Mouse (Mus musculus) c-Kit-positive CD71-positive TER-119-positive erythroid progenitor cells, embryonic 14.5 days (primary cell): ENCODE measurements around the gene H2-DMb2.

ENCODE experiments used
- DNase-seq: peaks from one replicate; pipeline ENCODE4 v3.0.0-alpha.2; 2013; ENCODE audit warnings: low spot score

Gene H2-DMb2

GRCm38 (mm10) chr17:34118873-34119248 lies 24.2 kb upstream of the H2-DMb2 start:
- DNase-seq, result no peak

- DNase-seq, result peak; percentile 99
Measured at GRCm38 (mm10) chr17:34119249-34120179, 23.6 kb upstream of the H2-DMb2 start, which contains the start of gene H2-DMa. Gene H2-DMa, plus strand, starts transcription at chr17:34119541.

DNA sequence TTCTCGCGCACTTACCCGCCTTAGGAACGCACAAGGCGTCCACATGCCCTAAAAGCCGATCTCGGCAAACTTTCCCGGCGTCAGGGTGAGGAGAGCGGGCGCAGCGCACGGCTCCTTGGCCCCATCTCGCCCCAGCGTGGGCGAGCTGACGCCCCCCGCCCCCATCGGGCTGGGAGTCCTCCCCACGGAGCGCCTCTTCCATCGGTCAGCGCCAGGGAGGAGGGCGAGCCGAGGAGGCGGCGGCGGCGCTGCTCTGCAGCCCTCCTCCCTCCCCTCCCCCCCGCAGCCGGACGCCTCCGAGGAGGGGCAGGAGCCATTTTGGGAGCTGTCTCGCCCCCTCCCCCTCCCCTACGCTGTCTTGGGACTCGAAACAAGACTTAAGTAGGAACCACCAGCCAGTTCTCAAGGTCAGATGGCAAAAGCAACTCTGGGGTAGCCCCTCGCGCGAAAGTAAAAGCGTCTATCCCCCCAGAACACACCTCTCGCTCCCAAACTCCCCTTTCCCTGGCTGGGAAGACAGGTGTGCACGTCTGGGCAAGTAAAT lies 22.9 kb upstream of the H2-DMb2 start:
- DNase-seq, result peak; percentile 66

GRCm38 (mm10) chr17:34120814-34121171 lies 22.3 kb upstream of the H2-DMb2 start:
- DNase-seq, result peak; percentile 78

DNA sequence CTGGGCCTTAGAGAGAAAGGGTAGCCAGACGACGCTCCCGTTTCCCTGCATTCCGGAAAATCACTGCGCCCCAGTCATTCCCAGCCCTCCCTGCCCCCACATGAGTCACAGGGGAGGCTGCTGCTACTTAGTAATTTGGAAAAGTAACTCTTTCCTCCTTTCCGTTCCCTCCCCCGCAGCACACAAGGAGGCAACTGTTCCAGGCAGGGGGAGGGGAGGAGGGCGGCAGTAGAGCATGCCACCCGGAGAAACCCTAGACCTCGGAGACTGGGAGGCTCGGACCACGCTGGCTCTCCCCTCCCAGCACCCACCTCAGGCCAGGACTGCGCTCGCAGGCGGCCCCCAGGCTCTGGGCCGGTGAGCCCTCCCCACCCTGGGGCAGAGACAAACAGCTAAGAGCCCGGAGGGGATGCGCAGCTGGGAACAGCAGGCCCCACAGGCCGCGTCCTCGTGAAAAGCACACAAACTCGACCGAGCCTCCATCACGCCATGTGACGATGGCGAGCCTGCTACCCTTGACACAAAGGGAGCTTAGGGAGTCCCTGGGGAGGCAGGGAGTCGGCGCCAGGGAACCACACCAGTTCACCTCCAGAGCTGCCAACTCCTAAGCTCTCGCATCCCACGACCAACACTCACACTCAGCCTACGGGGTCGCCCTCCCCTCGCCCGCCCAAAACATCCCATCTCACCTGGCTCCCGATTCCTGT lies 21.8 kb upstream of the H2-DMb2 start:
- peak; percentile 48 for DNase-seq

- DNase-seq, result peak; percentile 53
Measured at GRCm38 (mm10) chr17:34121879-34122187, 21.3 kb upstream of the H2-DMb2 start.

DNA sequence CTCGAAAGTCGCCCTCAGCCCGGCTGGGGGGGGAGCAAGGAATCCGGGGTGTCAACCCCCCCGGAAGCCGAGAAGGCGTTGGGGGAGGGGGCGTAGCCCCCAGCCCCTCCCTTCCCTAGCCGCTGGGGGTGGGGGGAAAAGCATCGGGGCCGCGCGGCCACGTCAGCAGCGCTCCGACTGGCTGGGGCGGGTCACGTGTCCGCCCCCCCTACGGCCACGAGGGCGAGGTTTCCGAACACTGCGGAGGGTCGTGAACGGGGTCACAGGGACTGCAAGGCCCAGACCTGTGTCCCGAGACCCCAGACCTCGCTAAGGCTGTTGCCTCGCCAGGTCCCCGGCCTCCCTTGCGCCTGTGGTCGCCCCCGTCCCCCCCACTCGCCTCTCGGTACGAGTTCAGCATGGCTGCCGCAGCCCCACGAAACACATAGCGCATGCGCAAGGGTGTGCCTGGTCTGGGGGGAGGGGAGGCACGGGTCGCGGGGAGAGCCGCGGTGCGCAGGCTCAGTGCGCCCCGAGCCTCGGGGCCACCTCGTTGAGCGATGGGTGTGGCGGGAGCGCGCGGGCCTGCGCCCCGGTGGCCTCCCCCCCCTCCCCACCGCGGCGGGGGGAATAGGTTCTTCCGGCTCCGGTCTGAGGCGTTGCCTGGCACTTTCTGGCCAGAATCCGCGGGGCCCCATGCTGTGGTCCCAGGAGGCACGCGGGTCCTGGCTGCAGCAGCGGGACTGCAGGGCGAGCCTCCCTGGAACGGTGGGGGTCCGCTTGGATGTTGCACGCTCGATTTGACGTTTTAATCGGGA lies 20.7 kb upstream of the H2-DMb2 start, which contains the start of gene Brd2:
Gene Brd2, minus strand, starts transcription at position 447 of the 797 bp plus-strand sequence.
- peak; percentile 95 for DNase-seq

- DNase-seq, result no peak
Measured at GRCm38 (mm10) chr17:34123111-34123510, 20.0 kb upstream of the H2-DMb2 start.

- no peak for DNase-seq
Measured at GRCm38 (mm10) chr17:34123518-34123917, 19.6 kb upstream of the H2-DMb2 start.

DNA sequence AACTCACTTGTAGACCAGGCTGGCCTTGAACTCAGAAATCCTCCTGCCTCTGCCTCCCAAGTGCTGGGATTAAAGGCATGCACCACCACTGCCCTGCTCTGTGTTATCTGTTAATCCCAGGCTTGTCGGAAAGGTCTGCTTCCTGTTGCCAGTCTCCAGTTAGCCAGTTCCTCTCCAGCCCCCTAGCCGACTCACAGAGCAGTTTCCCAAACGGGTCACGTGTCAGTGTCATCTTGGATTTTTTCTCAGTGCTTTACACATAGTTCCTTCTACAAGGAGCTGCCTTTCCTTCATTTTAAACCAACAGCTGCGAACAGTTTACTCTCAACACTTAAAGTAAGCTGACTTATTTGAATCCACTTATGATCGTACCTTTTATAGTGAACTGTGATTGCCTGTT lies 18.5 kb upstream of the H2-DMb2 start:
- no peak for DNase-seq

- no peak for DNase-seq
Measured at GRCm38 (mm10) chr17:34126826-34127420, 16.2 kb upstream of the H2-DMb2 start.

- DNase-seq, result peak; percentile 56
Measured at GRCm38 (mm10) chr17:34127475-34127874, 15.6 kb upstream of the H2-DMb2 start.

GRCm38 (mm10) chr17:34128264-34128937 lies 14.7 kb upstream of the H2-DMb2 start:
- DNase-seq, result no peak

DNA sequence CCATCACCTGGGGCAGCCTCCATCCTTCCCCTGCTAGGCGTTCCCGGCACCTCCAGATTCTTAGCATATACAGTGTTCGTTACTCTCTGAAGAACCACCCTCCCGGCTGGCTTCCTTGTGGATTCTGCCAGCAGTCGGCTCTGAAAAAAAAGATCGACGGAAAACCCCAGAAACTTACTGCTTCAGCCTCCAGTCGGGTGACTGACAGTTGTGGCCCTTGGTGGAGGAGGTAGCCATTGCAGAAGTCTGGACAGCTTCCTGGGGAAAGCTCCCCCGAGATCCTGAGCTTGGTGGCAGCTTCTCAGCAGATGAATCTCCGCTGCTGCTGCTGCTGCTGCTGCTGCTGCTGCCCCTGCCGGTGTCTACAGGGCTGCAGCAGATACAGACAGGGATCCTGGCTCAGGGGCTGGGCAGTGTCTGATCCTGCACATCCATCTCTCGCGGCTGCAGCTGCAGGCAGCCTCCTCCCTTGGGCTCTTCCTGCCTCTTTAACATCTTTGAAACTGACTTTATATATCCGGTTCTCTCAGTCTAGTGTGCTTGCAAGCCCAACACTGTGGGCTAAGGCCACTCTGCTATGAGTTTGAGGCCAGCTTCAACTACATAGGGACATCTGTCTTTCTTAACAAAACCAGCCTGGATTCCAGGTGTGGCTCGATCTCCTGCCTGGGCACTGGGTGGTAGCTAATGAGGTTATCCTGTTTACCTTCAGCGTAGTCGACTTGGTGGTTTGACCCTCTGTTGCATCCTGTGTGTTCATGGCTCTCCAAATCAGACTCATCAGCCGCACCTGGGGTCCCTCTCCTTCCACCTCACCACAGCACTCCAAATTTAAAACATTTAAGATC lies 13.9 kb upstream of the H2-DMb2 start:
- DNase-seq, result no peak

GRCm38 (mm10) chr17:34130073-34130947 lies 12.8 kb upstream of the H2-DMb2 start:
- no peak for DNase-seq

DNA sequence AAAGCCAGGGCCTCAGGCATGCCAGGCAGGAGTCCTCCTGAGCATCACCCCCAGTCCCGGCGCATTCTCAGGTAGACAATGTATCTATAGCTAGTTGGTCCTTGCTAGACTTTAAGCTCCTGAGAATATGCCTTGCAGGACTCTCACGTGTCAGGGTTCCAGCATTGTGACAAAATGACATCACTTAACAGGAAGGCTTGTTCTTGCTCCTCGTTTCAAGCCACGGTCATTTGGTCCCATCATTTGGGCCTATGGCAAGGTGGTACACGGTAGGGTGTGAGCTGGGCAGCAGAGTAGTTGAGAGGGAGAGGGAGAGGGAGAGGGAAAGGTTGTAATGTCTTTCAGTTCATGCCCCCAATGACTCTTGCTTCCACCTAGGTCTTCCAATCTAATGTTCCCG lies 11.2 kb upstream of the H2-DMb2 start:
- DNase-seq, result no peak

DNA sequence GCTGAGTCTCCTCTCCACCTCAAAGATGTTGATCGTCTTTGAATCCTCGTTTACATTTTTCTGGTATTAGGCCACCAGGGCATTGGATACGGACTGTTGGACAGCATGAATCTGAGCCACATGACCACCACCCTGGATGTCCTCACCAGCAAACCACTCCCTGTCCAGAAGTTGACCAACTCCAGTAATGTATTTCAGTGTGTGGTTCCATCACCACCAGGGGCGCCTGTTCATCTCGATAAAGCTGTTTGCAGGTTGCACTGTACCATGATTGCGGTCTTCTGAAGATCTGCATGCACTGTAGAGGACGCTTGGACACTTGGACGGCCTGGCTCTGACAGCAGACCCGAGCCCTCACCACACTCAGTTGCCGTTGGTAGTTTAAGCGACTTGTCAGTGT lies 9.8 kb upstream of the H2-DMb2 start:
- no peak for DNase-seq

- DNase-seq, result no peak
Measured at GRCm38 (mm10) chr17:34134451-34134850, 8.7 kb upstream of the H2-DMb2 start.
